Mouse (Mus musculus): Measurements from ENCODE around the gene Tmem185b.

- TF ChIP-seq POLR2A (IDR thresholded peaks at IDR 0.05; ENCODE audit: low read depth, low read length) (no peak), CTCF (IDR thresholded peaks at IDR 0.05; ENCODE audit: extremely low read depth, insufficient read depth, insufficient read length, insufficient replicate concordance) (no peak)
These were observed 4.3 kb upstream of the Tmem185b start for GRCm38 (mm10) chr1:119521681-119522080.
